Mouse (Mus musculus): Measurements from ENCODE around the gene Bola3.

Gene Bola3

GRCm38 (mm10) chr6:83349274-83349958 lies 469 bp downstream of the Bola3 start:
- DNase-seq = peak; percentile 90

GRCm38 (mm10) chr6:83350172-83350571 lies 1.2 kb downstream of the Bola3 start:
- DNase-seq = no peak

- DNase-seq = no peak
Measured at GRCm38 (mm10) chr6:83350851-83351405, 2.0 kb downstream of the Bola3 start.

- no peak for DNase-seq
Measured at GRCm38 (mm10) chr6:83351490-83352160, 2.7 kb downstream of the Bola3 start.

- peak; percentile 60 for DNase-seq
Measured at GRCm38 (mm10) chr6:83352666-83353410, 3.9 kb downstream of the Bola3 start.

- no peak for DNase-seq
Measured at GRCm38 (mm10) chr6:83354856-83355781, 6.2 kb downstream of the Bola3 start.

- DNase-seq = peak; percentile 82
Measured at GRCm38 (mm10) chr6:83356569-83357138, 7.7 kb downstream of the Bola3 start.

- peak; percentile 1 for DNase-seq
Measured at GRCm38 (mm10) chr6:83357436-83357835, 8.5 kb downstream of the Bola3 start.

GRCm38 (mm10) chr6:83361523-83362248 lies 12.7 kb downstream of the Bola3 start:
- DNase-seq = no peak

GRCm38 (mm10) chr6:83363075-83363474 lies 14.1 kb downstream of the Bola3 start:
- DNase-seq = no peak

GRCm38 (mm10) chr6:83370316-83370965 lies 21.5 kb downstream of the Bola3 start:
- DNase-seq = no peak

GRCm38 (mm10) chr6:83371350-83371749 lies 22.4 kb downstream of the Bola3 start:
- DNase-seq = peak; percentile 62

GRCm38 (mm10) chr6:83373704-83374300 lies 24.9 kb downstream of the Bola3 start:
- DNase-seq = no peak

- DNase-seq = no peak
Measured at GRCm38 (mm10) chr6:83381510-83382491, 32.9 kb downstream of the Bola3 start.

- DNase-seq = no peak
Measured at GRCm38 (mm10) chr6:83385569-83386090, 36.7 kb downstream of the Bola3 start.

- no peak for DNase-seq
Measured at GRCm38 (mm10) chr6:83392166-83392780, 43.3 kb downstream of the Bola3 start.

- DNase-seq = no peak
Measured at GRCm38 (mm10) chr6:83394122-83394521, 45.2 kb downstream of the Bola3 start.

GRCm38 (mm10) chr6:83395544-83396229 lies 46.7 kb downstream of the Bola3 start:
- no peak for DNase-seq
